8 mouse cellular contexts compared by ENCODE assay signal in genomic region chr12:16509122-16509752, GRCm38 (mm10).
DNase-seq lines count a peak whose midpoint lies in the region; ATAC-seq and TF ChIP-seq lines count a peak whose summit lies in the region.

No protein-coding gene starts in this region.

- TF ChIP-seq CTCF in midbrain, postnatal 0 days (IDR thresholded peaks at IDR 0.05): peak; percentile 89

- intact Hi-C loops in gastrocnemius, postnatal 36 days (cut with DNase I): loop anchor here (2.0 to 5.0 kb wide), 2 partner anchors 902 to 972 kb away; no protein-coding TSS in a partner anchor
- intact Hi-C loops in left cerebral cortex, postnatal 4 days (cut with DNase I): loop anchor here (5.0 to 10.0 kb wide), 2 partner anchors 354 to 692 kb away; partner anchors contain the start of gene Trib2

- H3K36me3 ChIP-seq in intestine, embryonic 15.5 days: no peaks in the 10 kb centered on the region
- no peaks in the 10 kb centered on the region for H3K36me3 ChIP-seq in midbrain, postnatal 0 days (ENCODE audit: insufficient read depth, low read length)

- no peak overlapping the region for H3K4me3 ChIP-seq in intestine, embryonic 15.5 days (replicated peaks)
- no peak overlapping the region for H3K4me3 ChIP-seq in midbrain, postnatal 0 days (ENCODE audit: low read depth, low read length)

- no peaks in the 10 kb centered on the region for H3K27me3 ChIP-seq in intestine, embryonic 15.5 days (replicated peaks)
- H3K27me3 ChIP-seq in midbrain, postnatal 0 days (ENCODE audit: insufficient read depth, low read length): no peaks in the 10 kb centered on the region

- DNase-seq in layer of hippocampus, adult 11-12 months (ENCODE audit: low spot score): peak; percentile 54
- no peak for DNase-seq in layer of hippocampus, adult 9-10 months (ENCODE audit: low spot score)
- peak; percentile 91 for DNase-seq in embryo, embryonic 10.5 days (ENCODE audit: low spot score)
- DNase-seq in gastrocnemius, postnatal 36 days: peak; percentile 51 to 53
- peak; percentile 81 for DNase-seq in left cerebral cortex, postnatal 4 days
- peak; percentile 80 for DNase-seq in midbrain, postnatal 0 days (ENCODE audit: low spot score)
- peak; percentile 86 to 90 for DNase-seq in spleen, postnatal 36 days (ENCODE audit: low spot score in 2 of 2)

- H3K4me1 ChIP-seq in intestine, embryonic 15.5 days (replicated peaks): no peaks in the 10 kb centered on the region
- H3K4me1 ChIP-seq in midbrain, postnatal 0 days (ENCODE audit: insufficient read depth, low read length): peaks cover 5% of the 10 kb centered on the region; the same call in 1 of the 2 replicates

- no peak overlapping the region for H3K9ac ChIP-seq in intestine, embryonic 15.5 days
- no peak overlapping the region for H3K9ac ChIP-seq in midbrain, postnatal 0 days (replicated peaks; ENCODE audit: low read length, poor library complexity, severe bottlenecking)

- WGBS in intestine, embryonic 15.5 days: 19% methylated on average over 13 of the region's 13 CpGs
- WGBS in midbrain, postnatal 0 days: 9% methylated on average over 13 of the region's 13 CpGs

- ATAC-seq in intestine, embryonic 15.5 days: peak; percentile 62
- peak; percentile 52; the same call in 1 of the 2 replicates for ATAC-seq in midbrain, postnatal 0 days (ENCODE audit: low FRiP score)

- no peak overlapping the region for H3K27ac ChIP-seq in intestine, embryonic 15.5 days
- H3K27ac ChIP-seq in midbrain, postnatal 0 days (ENCODE audit: low read depth, low read length): no peak overlapping the region

- peak overlapping the region; percentile 36 for H3K4me2 ChIP-seq in intestine, embryonic 15.5 days (replicated peaks)
- H3K4me2 ChIP-seq in midbrain, postnatal 0 days (ENCODE audit: low read depth, low read length, poor library complexity, severe bottlenecking): no peak overlapping the region

- H3K9me3 ChIP-seq in intestine, embryonic 15.5 days: no peaks in the 10 kb centered on the region
- H3K9me3 ChIP-seq in midbrain, postnatal 0 days (ENCODE audit: low read length): no peaks in the 10 kb centered on the region
